Mouse (Mus musculus) spleen, adult 2 months (tissue): ENCODE measurements around the gene Zbtb8os. TPM values are rescaled to one million over a fixed set of nuclear protein-coding genes. Genes with fewer than 3 reads are reported as not detected.

Experiments used
- DNase-seq, 2 experiments: peaks; one replicate each; pipeline versions ENCODE4 v3.0.0 to v3.0.0-alpha.2; 2012 to 2021; ENCODE audit warnings: low spot score in 2 of 2, low read depth in 1 of 2
- H3K27ac ChIP-seq: fragments of 200-500 bp; 2 replicates; pipeline ENCODE4 v1.5.1; 2012; ENCODE audit warnings: low read length, inconsistent platforms; ENCODE audit not compliant: insufficient read depth
- H3K27me3 ChIP-seq: fragments of 200-500 bp; 2 replicates; pipeline ENCODE4 v1.6.1; 2012; ENCODE audit warnings: mild to moderate bottlenecking, moderate library complexity, low read length, inconsistent platforms; ENCODE audit not compliant: control insufficient read depth, insufficient read depth
- H3K36me3 ChIP-seq: fragments of 200-500 bp; 2 replicates; pipeline ENCODE4 v1.6.1; 2012; ENCODE audit warnings: mild to moderate bottlenecking, low read length, inconsistent platforms; ENCODE audit not compliant: control insufficient read depth, insufficient read depth
- H3K4me1 ChIP-seq: fragments of 200-500 bp; 2 replicates; pipeline ENCODE4 v1.6.1; 2011; ENCODE audit warnings: inconsistent platforms; ENCODE audit not compliant: control insufficient read depth, insufficient read depth, insufficient read length
- H3K4me3 ChIP-seq: fragments of 200-500 bp; 2 replicates; pipeline ENCODE4 v1.5.1; 2011; ENCODE audit warnings: mild to moderate bottlenecking, inconsistent platforms; ENCODE audit not compliant: insufficient read depth, insufficient read length; ENCODE audit errors: extremely low read depth
- CTCF ChIP-seq: fragments of 200-500 bp; IDR thresholded peaks from 2 replicates; pipeline ENCODE4 v1.5.1; 2011; ENCODE audit warnings: mild to moderate bottlenecking, inconsistent platforms; ENCODE audit not compliant: insufficient read depth, insufficient read length, insufficient replicate concordance; ENCODE audit errors: extremely low read depth
- POLR2A ChIP-seq: fragments of 200-500 bp; IDR thresholded peaks from 2 replicates; pipeline ENCODE4 v1.6.1; 2011; ENCODE audit warnings: low read depth, low read length, inconsistent platforms
- WGBS: fragments of 180-500 bp; shearing (Covaris S2); methylation state at CpG from one replicate; pipeline ENCODE4 v1.1.7; 2018; 5-methylcytosine and 5-hydroxymethylcytosine counted together
- polyA plus RNA-seq: library from polyadenylated mRNA; depleted of rRNA; stranded (reverse); fragments of >200 nt; gene quantifications from 2 replicates; pipeline ENCODE4 v1.2.3, GENCODE M21; 2012

Zbtb8os gene
- polyA plus RNA-seq, 1 experiment: 9.2 TPM

DNA sequence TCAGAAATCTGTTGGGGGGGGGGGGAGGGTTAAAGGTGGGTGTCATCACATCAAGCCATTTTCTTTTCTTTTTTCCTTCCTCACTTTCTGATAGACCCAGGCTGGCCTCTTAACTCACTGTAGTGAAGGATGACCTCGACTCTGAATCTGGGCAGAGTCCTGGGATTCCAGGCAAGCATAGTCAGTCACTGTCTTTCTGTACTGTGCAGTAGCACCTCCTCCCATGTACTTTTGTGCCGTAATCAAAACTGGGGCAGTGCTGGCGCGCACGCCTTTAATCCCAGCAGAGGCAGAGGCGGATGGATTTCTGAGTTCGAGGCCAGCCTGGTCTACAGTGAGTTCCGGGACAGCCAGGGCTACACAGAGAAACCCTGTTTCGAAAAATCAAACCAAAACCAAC lies 31.7 kb upstream of the Zbtb8os start:
- H3K36me3 ChIP-seq: peaks cover 6% of the 10 kb centered on the region
- H3K4me1 ChIP-seq: no peaks in the 10 kb centered on the region
- no peak for TF ChIP-seq POLR2A
- no peak for TF ChIP-seq CTCF
- no peaks in the 10 kb centered on the region for H3K27me3 ChIP-seq
- DNase-seq: no peak
- no peak overlapping the region for H3K4me3 ChIP-seq
- WGBS: 87% methylated on average over 9 of the region's 9 CpGs
- no peak overlapping the region for H3K27ac ChIP-seq

DNA sequence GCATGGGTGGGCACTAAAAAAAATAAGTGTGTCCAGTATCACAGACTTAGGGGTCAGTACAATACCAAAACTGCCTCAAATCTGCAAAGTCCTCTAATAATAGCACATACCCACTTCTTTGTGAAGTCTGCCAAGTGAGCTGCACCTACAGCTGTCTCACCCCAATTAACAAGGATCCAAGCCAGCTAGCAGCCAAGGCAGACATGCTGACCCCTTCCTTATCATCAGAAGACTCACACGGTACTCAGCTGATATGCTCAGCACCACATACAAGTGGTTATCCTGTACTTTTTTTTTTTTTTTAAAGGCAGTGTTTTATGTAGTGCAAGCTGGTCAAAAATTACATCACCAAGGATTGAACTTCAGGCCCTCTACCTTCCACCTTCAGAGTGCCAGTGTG lies 31.2 kb upstream of the Zbtb8os start:
- DNase-seq: no peak

GRCm38 (mm10) chr4:129307936-129308335 lies 27.6 kb upstream of the Zbtb8os start:
- H3K4me3 ChIP-seq: no peak overlapping the region
- 95% methylated on average over 1 of the region's 1 CpGs for WGBS
- DNase-seq: no peak
- no peak for TF ChIP-seq POLR2A
- peaks cover 25% of the 10 kb centered on the region for H3K36me3 ChIP-seq
- no peak overlapping the region for H3K27ac ChIP-seq
- no peaks in the 10 kb centered on the region for H3K27me3 ChIP-seq
- no peaks in the 10 kb centered on the region for H3K4me1 ChIP-seq

More for the DNA sequence above, 31.2 kb upstream of the Zbtb8os start:
- H3K4me3 ChIP-seq: no peak overlapping the region
- H3K36me3 ChIP-seq: peaks cover 9% of the 10 kb centered on the region
- WGBS: 84% methylated on average over 1 of the region's 1 CpGs
- no peak overlapping the region for H3K27ac ChIP-seq
- no peaks in the 10 kb centered on the region for H3K27me3 ChIP-seq
- no peaks in the 10 kb centered on the region for H3K4me1 ChIP-seq
- TF ChIP-seq CTCF (no peak), POLR2A (no peak)

- TF ChIP-seq POLR2A (no peak), CTCF (no peak)
- Histone ChIP-seq H3K4me3 (no peak overlapping the region), H3K36me3 (peaks cover 41% of the 10 kb centered on the region), H3K4me1 (no peaks in the 10 kb centered on the region), H3K27ac (no peak overlapping the region), H3K27me3 (no peaks in the 10 kb centered on the region)
- WGBS: 88% methylated on average over 3 of the region's 3 CpGs
- DNase-seq: no peak
Observed at GRCm38 (mm10) chr4:129313886-129314285, 21.6 kb upstream of the Zbtb8os start.

- no peaks in the 10 kb centered on the region for H3K27me3 ChIP-seq
- DNase-seq: no peak
- no peak overlapping the region for H3K27ac ChIP-seq
- H3K36me3 ChIP-seq: peaks cover 26% of the 10 kb centered on the region
- no peaks in the 10 kb centered on the region; the same call in 1 of the 2 replicates for H3K4me1 ChIP-seq
- TF ChIP-seq POLR2A: no peak
- no peak for TF ChIP-seq CTCF
- H3K4me3 ChIP-seq: no peak overlapping the region
- 86% methylated on average over 1 of the region's 1 CpGs for WGBS
Observed at GRCm38 (mm10) chr4:129320876-129321275, 14.6 kb upstream of the Zbtb8os start.

- Histone ChIP-seq H3K36me3 (peaks cover 23% of the 10 kb centered on the region), H3K4me1 (no peaks in the 10 kb centered on the region; the same call in 1 of the 2 replicates), H3K4me3 (no peak overlapping the region), H3K27ac (no peak overlapping the region), H3K27me3 (no peaks in the 10 kb centered on the region)
- DNase-seq: no peak
- TF ChIP-seq CTCF (no peak), POLR2A (no peak)
- WGBS: 91% methylated on average over 5 of the region's 5 CpGs
Observed at GRCm38 (mm10) chr4:129322042-129322441, 13.5 kb upstream of the Zbtb8os start.

- no peaks in the 10 kb centered on the region for H3K27me3 ChIP-seq
Observed at GRCm38 (mm10) chr4:129323491-129323890, 12.0 kb upstream of the Zbtb8os start.

More at GRCm38 (mm10) chr4:129323491-129323890, 12.0 kb upstream of the Zbtb8os start:
- no peak overlapping the region for H3K27ac ChIP-seq
- H3K4me1 ChIP-seq: no peaks in the 10 kb centered on the region; the same call in 1 of the 2 replicates
- WGBS: 85% methylated on average over 1 of the region's 1 CpGs
- H3K4me3 ChIP-seq: no peak overlapping the region
- no peak for DNase-seq
- peaks cover 30% of the 10 kb centered on the region for H3K36me3 ChIP-seq
- TF ChIP-seq CTCF: no peak
- TF ChIP-seq POLR2A: no peak
